Mouse (Mus musculus) c-Kit-negative CD71-positive TER-119-positive erythroid progenitor cells, embryonic 14.5 days (primary cell): ENCODE data around the gene Swap70.

Experiments
- DNase-seq: peaks from one replicate; pipeline ENCODE4 v3.0.0-alpha.2; 2013; ENCODE audit warnings: low read depth, low spot score

The Swap70 gene

DNA sequence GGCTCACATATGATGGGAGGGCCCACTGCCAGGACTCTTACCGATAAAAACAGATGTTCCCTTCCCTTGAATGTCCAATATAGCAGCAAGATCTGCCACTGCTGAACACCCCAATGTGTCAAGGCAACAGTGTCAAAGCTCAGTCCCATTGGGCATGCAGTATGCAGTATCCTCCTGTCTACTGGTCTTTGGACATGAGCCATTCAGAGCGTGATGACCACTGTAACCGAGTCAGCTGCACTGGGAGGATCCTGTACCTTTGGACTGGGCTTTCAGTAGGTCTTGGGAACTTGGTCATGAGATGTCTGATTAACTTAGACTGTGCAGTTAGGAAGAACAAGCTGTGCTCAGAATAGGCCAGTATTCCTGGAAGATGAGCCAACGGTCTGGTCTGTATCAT is 84.0 kb downstream of the Swap70 start:
- no peak for DNase-seq

DNA sequence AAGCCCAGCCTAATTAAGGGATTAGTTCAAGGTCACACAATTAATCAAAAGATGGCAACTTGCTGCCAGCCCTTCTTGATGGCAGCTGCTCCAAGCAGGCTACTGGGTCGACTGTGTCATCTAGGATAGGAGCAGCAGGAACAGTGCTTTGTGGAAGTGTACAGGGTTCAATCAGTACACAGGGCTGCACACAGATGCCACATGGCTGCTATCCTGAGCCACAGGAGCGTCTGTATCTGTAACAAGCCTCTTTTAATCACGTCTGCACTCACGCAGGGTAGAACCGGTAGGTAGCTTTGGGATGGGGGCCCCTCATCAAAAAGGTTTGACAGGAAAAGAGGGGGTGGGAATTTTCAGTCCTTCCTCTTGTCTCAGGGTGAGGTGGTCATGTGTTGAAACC is 84.8 kb downstream of the Swap70 start:
- no peak for DNase-seq

DNA sequence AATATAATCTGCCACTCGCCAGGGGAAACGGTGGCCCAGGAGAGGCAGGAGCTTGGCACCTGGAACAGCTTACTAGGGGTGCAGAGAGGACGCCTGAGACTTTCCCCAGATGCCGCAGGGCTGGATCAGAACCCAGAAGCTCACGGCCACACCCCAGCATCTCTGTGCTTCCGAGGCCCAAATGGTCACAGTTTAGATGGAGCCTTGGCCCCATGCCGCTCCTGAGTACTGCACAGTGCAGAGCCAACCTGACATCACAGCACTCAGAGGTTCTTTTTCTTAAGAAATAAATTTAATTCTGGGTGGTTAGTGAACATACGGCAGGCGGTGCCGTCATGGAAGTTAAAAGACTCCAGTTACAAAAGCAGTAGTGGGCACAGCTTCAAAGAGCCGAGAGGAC is 86.2 kb downstream of the Swap70 start:
- no peak for DNase-seq

DNA sequence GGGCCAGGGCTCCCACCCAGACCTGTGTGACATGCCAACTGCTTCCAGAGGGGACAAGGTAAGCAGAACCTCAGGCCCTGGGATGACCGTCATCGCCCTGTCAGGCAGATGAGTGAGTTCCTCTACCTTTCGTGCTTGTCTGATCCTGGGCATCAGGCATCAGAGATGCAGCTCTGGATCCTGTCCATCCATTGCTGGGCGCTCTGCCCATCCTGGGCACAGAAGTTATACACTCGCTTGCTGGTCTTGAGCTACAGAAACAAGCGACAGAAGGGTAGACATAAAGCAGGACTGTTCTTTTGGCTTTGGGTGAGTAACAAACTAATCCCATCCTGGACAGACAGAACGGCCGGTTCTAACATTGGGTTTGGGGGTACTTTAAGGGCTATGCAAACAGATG is 87.7 kb downstream of the Swap70 start:
- no peak for DNase-seq

DNA sequence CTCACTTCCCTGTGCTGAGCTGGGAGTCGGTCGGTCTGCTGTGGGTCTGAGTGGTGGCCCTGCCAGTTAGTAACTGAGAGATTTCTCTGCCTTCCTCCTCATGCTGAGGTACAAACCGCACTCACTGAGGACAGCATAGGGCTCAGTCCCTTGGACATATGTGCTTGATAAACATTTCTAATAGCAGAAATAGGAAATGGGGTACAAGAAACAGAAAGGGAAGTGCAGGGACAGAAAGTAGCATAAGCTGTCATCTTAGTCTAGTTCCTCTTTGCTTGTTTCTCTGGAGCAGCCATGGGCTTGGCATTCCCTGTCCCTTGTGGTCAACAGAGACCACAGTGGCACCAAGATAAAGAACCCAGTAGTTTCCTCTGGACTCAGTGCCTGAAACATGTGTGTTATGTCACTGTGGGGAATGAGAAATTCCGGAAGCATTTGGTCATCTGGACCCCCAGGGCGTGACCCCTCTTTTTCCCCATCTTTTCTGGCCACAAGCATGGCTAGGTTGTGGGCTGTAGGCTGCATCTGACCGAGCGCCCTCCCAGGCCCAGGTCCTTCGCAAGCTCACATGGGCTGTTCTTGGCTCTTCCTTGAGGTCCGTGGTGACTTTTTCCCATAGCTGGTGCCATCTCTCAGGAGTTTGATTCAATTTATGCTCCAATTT is 92.0 kb downstream of the Swap70 start:
- no peak for DNase-seq

DNA sequence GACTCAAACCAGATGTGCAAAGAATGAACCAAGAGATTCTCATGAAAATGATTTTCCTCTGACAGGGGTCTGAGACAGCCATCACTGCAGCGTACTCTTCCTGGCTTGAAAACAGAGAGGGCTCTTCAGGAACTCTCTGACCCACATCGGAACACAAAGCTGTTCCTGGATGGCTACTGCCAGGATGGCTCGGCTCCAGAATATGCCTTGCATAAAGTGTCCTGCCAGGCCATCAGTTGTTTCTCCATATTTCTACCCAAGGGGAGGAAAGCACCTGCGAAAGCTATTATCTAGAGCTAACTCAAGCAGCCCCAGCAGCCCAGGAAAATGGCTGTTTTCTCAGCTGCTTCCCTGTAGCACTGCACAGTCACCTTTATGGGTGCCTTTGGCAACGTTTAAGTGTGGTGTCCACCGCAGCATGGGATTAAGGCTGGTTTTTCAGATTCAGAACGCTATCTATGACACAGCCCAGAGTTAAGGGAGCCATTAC is 92.9 kb downstream of the Swap70 start:
- no peak for DNase-seq

DNA sequence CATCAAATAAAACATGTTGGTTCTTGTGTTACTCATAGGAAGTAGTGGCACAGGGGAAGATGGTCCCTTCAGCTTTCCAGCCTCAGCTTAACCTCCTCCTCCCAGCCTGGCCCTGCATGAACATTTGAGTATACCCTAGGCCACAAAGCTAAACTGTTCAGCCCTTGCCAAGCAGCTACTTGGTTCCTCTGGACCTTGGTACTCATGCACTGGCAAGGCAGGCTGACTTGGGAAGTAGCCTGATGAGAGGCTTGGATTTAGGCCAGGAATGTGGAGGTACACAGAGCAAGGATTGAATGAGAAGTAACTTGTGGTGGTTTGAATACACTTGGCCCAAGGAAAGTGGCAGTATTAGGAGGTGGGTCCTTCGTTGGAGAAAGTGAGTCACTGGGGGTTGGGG is 93.8 kb downstream of the Swap70 start:
- DNase-seq: no peak

DNA sequence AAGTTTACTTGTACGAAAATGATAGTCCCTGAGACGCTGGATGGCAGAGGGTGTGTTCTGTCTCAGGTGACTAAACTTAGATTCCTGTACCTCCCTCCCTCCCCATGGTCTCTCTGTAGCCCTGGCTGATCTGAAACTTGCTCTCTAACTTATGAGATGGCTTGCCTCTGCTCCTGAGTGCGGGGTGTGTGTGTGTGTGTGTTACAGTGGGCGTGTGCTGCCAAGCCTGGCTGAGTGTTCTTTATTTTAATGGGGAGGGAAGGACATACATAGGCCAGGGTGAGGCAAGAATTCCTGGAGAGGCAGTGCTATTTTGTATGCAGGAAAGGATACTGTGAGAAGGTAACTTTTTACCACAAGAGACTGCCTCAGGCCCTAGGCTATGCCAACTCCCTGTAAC is 95.9 kb downstream of the Swap70 start:
- DNase-seq: no peak

DNA sequence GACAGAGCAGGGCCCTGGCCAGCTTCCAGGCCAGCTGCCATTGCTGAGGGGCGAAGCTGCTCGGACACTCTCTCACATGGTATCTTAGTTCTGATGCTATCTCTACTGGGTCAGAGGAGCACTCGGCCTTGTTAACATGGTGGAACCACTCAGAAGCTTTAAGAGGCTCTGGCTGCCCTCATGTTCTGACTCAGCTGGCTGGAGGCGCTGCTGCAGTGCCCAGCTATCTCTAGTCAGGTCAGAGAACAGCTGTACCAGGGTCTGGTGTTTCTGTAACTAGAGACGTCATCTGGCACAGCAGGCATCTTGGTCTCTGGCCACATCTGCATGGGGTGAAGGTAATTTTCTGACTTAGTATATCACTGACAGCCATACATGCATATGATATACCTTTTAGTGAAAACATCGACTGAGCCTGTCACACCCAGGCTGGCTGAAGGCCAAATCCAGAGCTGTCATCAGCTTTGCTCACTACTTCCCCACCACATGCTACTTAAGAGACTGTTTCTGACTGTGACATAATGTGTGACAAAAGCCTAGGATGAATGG is 97.5 kb downstream of the Swap70 start:
- no peak for DNase-seq

DNA sequence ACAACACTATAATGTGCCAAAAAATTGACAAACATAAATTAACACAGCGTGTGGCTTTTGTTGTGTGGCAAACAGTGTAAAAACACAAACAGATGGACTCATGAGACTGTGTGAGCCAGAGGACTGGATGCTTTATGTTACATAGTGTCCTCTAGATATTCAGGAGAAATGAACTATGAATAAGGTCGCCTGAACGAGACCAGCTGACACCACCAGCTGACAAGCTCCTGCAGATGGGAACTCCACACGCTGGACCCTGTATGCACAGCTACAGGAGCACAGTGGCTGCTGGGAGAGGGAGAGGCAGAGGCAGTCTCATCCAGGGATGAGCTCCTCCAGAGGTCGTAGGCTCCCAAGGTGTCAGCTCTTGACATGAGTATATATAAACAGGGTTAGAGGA is 99.6 kb downstream of the Swap70 start:
- DNase-seq: no peak

DNA sequence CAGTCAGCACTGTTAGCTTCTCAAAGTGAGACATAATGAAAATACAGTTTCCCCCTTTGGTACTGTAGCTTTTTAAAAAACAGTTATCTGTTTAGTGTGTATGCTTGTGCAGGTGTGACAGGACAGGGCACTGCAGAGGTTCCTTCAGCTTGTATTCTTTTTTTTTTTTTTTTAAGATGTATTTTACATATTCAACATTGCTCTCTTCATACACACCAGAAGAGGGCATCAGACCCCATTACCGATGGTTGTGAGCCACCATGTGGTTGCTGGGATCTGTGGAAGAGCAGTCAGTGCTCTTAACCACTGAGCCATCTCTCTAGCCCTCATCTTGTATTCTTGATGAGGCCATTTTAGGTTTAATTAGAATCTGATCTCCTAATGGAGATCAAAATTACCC is 103.3 kb downstream of the Swap70 start:
- DNase-seq: no peak

DNA sequence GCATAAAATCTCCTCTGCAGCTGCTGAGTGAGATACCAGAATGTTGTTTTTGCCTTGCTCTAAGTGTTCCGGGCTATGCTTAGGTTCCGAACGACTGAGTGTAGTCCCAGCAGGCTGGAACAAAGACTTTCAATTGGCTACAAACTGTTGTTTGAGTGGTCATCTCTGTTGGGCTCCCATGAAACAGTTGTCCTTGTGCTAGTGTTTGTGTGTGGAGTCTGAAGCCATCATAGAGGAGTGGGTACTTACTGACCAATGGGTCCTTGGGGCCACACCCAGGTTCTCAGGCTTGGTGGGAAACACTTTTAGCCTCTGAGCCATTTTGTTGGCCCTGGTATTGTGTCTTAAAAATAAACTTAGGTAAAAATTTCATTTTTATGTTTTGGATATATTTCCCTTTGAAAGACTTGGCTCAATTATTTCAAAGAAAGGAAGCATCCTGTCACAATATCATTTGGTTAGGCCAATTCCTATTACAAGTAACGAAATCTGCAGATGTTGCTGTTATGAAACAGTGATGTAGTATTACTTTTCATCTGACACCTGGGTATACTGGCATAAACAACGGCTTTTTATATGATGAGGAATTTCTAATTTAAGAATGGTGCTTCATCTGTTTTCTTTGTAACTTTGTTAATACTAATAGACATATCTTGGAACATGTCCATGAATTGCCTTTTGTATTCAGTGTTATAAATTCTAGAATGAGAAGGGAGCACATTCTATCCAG is 104.0 kb downstream of the Swap70 start:
- no peak for DNase-seq
